Mouse (Mus musculus) lung, postnatal 36 days (tissue): ENCODE measurements around the gene Siah1a.

Source experiments
- DNase-seq: peaks from one replicate; pipeline ENCODE4 v3.0.0; 2022; ENCODE audit warnings: mixed read lengths

Gene Siah1a

GRCm38 (mm10) chr8:86699471-86699870 is 46.3 kb downstream of the Siah1a start:
- no peak for DNase-seq

DNA sequence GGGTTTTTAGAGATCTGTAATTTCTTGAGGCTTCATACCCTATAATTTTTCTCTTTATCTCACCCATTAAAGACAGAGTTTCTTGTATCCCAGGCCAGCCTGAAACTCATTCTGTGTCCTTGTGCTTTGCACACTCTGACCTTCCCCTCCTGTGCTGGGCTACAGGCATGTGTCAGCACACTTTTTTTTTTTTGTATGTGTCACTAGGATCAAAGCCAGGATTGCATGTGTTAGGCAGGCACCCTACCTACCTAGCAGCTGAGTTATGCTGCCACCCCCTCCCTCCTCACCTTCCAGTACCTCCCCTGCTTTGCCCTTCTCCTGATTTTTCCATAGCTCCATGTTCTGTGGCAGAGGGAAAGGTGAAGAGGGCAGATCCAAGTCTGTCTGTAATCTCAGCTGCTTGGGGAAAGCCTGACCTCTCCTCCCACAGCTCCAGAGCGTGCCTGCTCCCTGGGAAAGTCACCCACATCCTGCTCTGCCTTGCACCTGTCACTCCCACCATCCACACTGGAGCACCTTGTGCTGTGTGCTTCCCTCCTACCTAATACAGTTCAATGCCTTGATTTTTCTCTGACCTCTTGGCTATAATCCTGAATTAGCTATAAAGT is 46.8 kb downstream of the Siah1a start:
- no peak for DNase-seq

DNA sequence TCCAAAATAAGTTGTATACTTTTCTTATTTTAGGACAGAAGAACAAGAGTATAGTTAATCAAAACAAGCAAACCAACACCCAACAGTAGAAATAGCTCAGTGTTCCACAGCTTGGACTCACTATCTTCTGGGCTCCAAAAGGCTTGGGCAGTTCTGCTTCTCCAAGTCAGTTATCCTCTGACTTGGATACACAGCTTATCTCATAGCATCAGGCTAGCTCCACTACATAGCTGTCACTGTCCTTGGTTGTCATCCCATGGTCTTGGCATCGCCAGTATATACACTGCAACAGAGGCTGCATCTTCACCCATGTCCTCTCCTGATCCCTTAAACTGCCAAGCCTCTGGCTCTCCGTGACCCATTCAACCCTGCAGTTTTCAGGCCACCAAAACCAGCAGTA is 50.0 kb downstream of the Siah1a start:
- no peak for DNase-seq

DNA sequence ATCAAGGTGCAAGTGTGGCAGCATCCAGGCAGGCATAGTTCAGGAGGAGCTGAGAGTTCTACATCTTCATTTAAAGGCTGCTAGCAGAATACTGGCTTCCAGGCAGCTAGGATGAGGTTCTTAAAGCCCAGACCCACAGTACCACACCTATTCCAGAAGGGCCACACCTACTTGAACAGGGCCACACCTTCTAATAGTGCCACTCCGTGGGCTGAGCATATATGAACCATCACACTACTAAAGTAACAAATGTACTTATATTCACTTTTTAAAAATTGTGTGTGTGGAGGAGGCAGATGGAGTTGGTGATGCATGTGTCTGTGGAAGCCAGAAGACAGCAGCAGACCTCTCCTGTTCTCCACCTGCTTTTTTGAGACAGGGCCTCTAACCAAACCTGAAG is 51.7 kb downstream of the Siah1a start:
- DNase-seq, result no peak

DNA sequence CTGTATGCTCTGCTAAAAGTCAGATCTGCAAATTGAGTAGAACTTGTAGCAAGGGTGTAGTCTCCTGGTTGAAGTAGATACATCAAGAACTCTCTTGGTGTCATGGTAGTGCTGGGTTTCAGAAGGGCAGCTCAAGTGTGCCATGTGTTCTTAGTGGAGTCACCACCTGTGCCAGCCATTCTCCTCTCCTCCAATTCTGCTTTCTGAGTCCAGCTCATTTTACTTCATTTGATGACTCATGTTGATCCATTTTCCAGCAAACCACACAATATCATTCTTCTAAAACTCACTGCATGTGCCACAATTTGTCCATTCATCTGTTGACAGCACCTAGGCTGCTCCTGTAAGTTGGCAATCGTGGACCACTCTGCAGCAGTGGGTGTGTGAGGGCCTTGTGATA is 53.6 kb downstream of the Siah1a start:
- no peak for DNase-seq

DNA sequence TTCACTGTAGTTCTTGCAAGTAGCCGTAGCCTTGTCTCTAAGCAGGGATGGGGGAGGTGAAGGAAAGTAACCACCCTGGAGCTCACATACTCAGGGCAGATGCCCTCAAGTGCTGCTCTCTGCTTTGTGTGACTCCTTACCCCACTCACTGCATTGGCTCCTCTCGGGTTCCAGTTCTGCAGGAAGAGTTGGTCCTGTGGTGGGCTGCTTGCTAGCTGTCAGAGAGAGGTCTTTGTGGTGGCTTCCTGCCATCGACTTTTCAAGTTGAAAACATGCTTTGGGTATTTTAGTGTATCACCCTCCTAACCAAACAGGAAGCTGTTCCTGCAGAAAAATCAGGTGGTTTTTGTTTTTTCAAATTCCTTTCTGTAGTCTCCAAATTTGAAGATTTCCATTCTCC is 59.1 kb downstream of the Siah1a start:
- no peak for DNase-seq
